Mouse (Mus musculus): ENCODE results near the gene Irf2bpl. TPM values are rescaled to one million over a fixed set of nuclear protein-coding genes. Genes with fewer than 3 reads are reported as not detected.

The Irf2bpl gene
- polyA plus RNA-seq, 1 experiment from 2014 or later, result 10.0 TPM

DNA sequence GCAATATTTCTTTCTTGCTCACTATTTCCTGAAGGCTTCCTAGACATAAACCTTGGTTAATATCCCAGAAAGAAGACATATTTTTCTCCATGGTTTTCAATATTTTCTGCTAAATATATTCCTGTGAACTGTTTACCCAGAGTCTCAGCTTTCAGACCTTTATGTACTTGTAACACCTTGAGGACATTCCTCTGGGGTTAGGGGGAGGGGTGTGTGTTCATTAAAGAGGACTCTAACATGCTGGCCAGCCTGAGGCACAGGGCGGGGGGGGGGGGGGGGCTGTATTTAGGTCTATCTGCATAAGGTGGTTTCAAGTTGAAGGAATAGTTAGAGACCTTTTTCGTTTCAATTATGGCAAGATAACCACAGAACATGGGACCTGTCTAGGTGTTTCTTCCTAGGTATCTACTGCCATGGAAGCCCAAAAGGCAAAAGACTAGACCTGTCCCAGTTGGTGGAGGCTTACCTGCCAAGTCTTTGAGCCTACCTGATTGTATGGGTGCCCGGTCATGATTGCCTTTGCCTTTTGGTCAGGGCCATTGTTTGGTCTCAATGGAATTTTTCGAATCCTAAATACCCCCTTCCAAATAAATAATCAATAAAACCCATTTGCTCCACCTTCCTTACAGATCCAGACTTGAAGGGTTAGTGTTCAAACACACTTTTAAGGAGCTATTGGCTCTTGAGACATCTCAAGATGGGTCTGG lies 11.3 kb upstream of the Irf2bpl start:
- Histone ChIP-seq H3K4me1 (replicated peaks; ENCODE audit: control insufficient read depth, insufficient read depth, low read length) (peaks cover 8% of the 10 kb centered on the region), H3K9ac (ENCODE audit: low read depth, low read length) (no peak overlapping the region), H3K27me3 (replicated peaks; ENCODE audit: control insufficient read depth, insufficient read depth, low read length) (no peaks in the 10 kb centered on the region), H3K9me3 (ENCODE audit: control insufficient read depth) (no peaks in the 10 kb centered on the region), H3K27ac (ENCODE audit: low read depth, low read length) (peak overlapping the region; percentile 86; the same call in 1 of the 2 replicates), H3K36me3 (ENCODE audit: control insufficient read depth, insufficient read depth) (no peaks in the 10 kb centered on the region), H3K4me2 (replicated peaks; ENCODE audit: low read depth) (peak overlapping the region; percentile 76; the same call in 1 of the 2 replicates), H3K4me3 (ENCODE audit: low read depth, low read length) (no peak overlapping the region)
- 66% methylated on average over 4 of the region's 4 CpGs for WGBS
- ATAC-seq, result no peak
- no peak for TF ChIP-seq CTCF (IDR thresholded peaks at IDR 0.05; ENCODE audit: low read depth)

DNA sequence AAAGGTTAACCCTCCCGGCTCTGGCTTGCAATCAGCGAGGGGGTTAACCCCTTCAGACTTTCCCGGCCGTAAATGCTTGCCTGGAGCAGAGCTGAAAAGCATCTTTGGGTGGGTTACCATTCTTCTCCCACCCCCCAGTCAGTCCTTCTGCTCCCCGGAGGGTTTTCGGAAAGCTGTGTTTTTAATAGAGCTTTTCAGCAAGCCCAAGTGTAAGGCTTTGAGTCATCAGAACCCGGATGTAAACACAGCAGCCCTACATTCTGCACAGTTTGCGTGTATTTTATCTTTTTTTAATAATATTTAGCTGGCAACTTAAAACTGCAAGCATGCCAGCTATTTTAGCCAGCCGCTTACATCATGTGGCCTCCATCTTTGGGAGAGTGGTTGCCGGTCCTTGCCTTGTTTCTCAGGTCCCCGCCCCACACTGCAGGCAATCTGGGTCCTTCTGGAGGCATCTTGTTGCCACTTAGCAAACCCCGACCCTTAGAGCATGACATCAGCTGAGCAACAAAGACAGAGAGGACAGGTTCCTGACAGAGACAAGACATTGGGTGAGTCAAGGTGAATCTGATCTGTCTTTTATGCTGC lies 10.3 kb upstream of the Irf2bpl start:
- Histone ChIP-seq H3K36me3 (ENCODE audit: control insufficient read depth, insufficient read depth) (no peaks in the 10 kb centered on the region), H3K9ac (ENCODE audit: low read depth, low read length) (no peak overlapping the region), H3K4me1 (replicated peaks; ENCODE audit: control insufficient read depth, insufficient read depth, low read length) (peaks cover 13% of the 10 kb centered on the region), H3K9me3 (ENCODE audit: control insufficient read depth) (no peaks in the 10 kb centered on the region), H3K27ac (ENCODE audit: low read depth, low read length) (peak overlapping the region; percentile 86), H3K4me2 (replicated peaks; ENCODE audit: low read depth) (peak overlapping the region; percentile 76), H3K27me3 (replicated peaks; ENCODE audit: control insufficient read depth, insufficient read depth, low read length) (no peaks in the 10 kb centered on the region), H3K4me3 (ENCODE audit: low read depth, low read length) (peak overlapping the region; percentile 34)
- no peak for TF ChIP-seq CTCF (IDR thresholded peaks at IDR 0.05; ENCODE audit: low read depth)
- 1% methylated on average over 12 of the region's 12 CpGs for WGBS
- ATAC-seq, result peak; percentile 23; the same call in 1 of the 2 replicates

GRCm38 (mm10) chr12:86894184-86894839 lies 9.7 kb upstream of the Irf2bpl start:
- peak; percentile 88 for ATAC-seq
- Histone ChIP-seq H3K36me3 (ENCODE audit: control insufficient read depth, insufficient read depth) (no peaks in the 10 kb centered on the region), H3K9ac (ENCODE audit: low read depth, low read length) (no peak overlapping the region), H3K4me2 (replicated peaks; ENCODE audit: low read depth) (peak overlapping the region; percentile 76), H3K4me1 (replicated peaks; ENCODE audit: control insufficient read depth, insufficient read depth, low read length) (peaks cover 13% of the 10 kb centered on the region), H3K27ac (ENCODE audit: low read depth, low read length) (peak overlapping the region; percentile 86), H3K27me3 (replicated peaks; ENCODE audit: control insufficient read depth, insufficient read depth, low read length) (no peaks in the 10 kb centered on the region), H3K9me3 (ENCODE audit: control insufficient read depth) (no peaks in the 10 kb centered on the region), H3K4me3 (ENCODE audit: low read depth, low read length) (peak overlapping the region; percentile 34)
- no peak for TF ChIP-seq CTCF (IDR thresholded peaks at IDR 0.05; ENCODE audit: low read depth)
- under 1% methylated on average over 23 of the region's 26 CpGs for WGBS

- Histone ChIP-seq H3K4me2 (replicated peaks; ENCODE audit: low read depth) (peak overlapping the region; percentile 76), H3K9ac (ENCODE audit: low read depth, low read length) (no peak overlapping the region), H3K4me1 (replicated peaks; ENCODE audit: control insufficient read depth, insufficient read depth, low read length) (peaks cover 13% of the 10 kb centered on the region), H3K27me3 (replicated peaks; ENCODE audit: control insufficient read depth, insufficient read depth, low read length) (no peaks in the 10 kb centered on the region), H3K4me3 (ENCODE audit: low read depth, low read length) (peak overlapping the region; percentile 24), H3K36me3 (ENCODE audit: control insufficient read depth, insufficient read depth) (no peaks in the 10 kb centered on the region), H3K27ac (ENCODE audit: low read depth, low read length) (peak overlapping the region; percentile 79), H3K9me3 (ENCODE audit: control insufficient read depth) (no peaks in the 10 kb centered on the region)
- TF ChIP-seq CTCF (IDR thresholded peaks at IDR 0.05; ENCODE audit: low read depth), result no peak
- ATAC-seq, result peak; percentile 3; the same call in 1 of the 2 replicates
- WGBS, result 7% methylated on average over 20 of the region's 20 CpGs
Measured at GRCm38 (mm10) chr12:86893326-86894183, 9.0 kb upstream of the Irf2bpl start.

GRCm38 (mm10) chr12:86892711-86893311 lies 8.2 kb upstream of the Irf2bpl start:
- peak overlapping the region; percentile 76 for H3K4me2 ChIP-seq (replicated peaks; ENCODE audit: low read depth)
- no peak for ATAC-seq
- WGBS, result 24% methylated on average over 17 of the region's 18 CpGs
- no peaks in the 10 kb centered on the region for H3K36me3 ChIP-seq (ENCODE audit: control insufficient read depth, insufficient read depth)
- H3K4me3 ChIP-seq (ENCODE audit: low read depth, low read length), result peak overlapping the region; percentile 38; the same call in 1 of the 2 replicates
- TF ChIP-seq CTCF (IDR thresholded peaks at IDR 0.05; ENCODE audit: low read depth), result no peak
- no peak overlapping the region for H3K9ac ChIP-seq (ENCODE audit: low read depth, low read length)
- H3K27ac ChIP-seq (ENCODE audit: low read depth, low read length), result peak overlapping the region; percentile 79
- H3K4me1 ChIP-seq (replicated peaks; ENCODE audit: control insufficient read depth, insufficient read depth, low read length), result peaks cover 13% of the 10 kb centered on the region
- H3K27me3 ChIP-seq (replicated peaks; ENCODE audit: control insufficient read depth, insufficient read depth, low read length), result no peaks in the 10 kb centered on the region
- H3K9me3 ChIP-seq (ENCODE audit: control insufficient read depth), result no peaks in the 10 kb centered on the region
